ENCODE assay signal across 14 mouse cellular contexts in the genomic region with DNA sequence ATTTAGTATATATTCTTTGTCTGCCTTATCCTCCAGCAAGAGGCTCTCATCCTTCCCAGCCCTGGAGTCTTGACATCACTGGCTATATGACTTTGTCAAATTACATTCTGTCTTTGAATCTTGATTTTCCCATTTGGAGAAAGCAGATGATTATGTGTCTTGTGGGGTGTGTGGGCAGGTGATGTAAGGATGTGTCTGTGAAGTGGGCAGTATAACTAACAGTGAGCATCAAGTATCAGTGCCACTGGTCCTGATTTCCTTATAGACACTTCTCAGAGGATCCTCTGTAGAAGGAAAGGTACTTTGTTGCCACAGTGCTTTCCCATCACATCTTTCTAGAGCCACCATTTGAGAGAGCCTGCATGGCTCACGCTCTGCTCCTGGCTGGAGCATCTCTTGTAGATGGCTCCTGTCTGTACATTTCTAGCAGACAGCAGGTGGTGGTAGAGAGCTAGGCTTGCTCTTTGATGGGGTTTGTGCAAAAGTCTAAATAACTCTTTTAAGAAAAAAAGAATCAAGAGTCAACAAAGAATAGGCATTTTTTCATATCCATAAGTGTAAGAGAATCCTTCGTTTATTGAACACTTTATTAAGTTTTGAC. TPM values are rescaled to one million over a fixed set of nuclear protein-coding genes. Genes with fewer than 3 reads are reported as not detected.
A peak's percentile ranks its signal among the peaks of the same experiment; 100 is the strongest.
DNase-seq lines count a peak whose midpoint lies in the region; ATAC-seq and TF ChIP-seq lines count a peak whose summit lies in the region.
"Not testable (repeated sequence)": the region's sequence is repeated elsewhere in the genome, so short reads cannot be mapped to it uniquely, and the experiment has no call there.
"Had no signal": no experiment of that assay in that cellular context is flagged by ENCODE, and none has a peak within 500 bp of the region (broad histone marks: within the 10 kb centered on the region; RNA-seq: fewer than 3 reads in every experiment).

No protein-coding gene starts in this region.

- not testable (repeated sequence) for H3K4me2 ChIP-seq in lung, postnatal 0 days (replicated peaks; ENCODE audit: low read depth, low read length); neural tube, embryonic 14.5 days (ENCODE audit: low read depth, low read length)

- 50% methylated on average over 1 of the region's 2 CpGs for WGBS in lung, postnatal 0 days
- WGBS in neural tube, embryonic 14.5 days = 65% methylated on average over 1 of the region's 2 CpGs
- WGBS in thymus, adult 2 months = 68% methylated on average over 2 of the region's 2 CpGs

- TF ChIP-seq EP300 in lung, postnatal 0 days (IDR thresholded peaks at IDR 0.05) = not testable (repeated sequence)

- H3K4me3 ChIP-seq in lung, postnatal 0 days (ENCODE audit: low read depth, low read length); neural tube, embryonic 14.5 days (ENCODE audit: low read depth, low read length); thymus, adult 2 months (ENCODE audit: control insufficient read depth, insufficient read depth, low read length): not testable (repeated sequence)

- H3K27ac ChIP-seq in lung, postnatal 0 days (ENCODE audit: low read length); neural tube, embryonic 14.5 days (ENCODE audit: low read depth, low read length); thymus, adult 2 months (ENCODE audit: control insufficient read depth, insufficient read depth, low read length): not testable (repeated sequence)

- not testable (repeated sequence) for H3K9ac ChIP-seq in lung, postnatal 0 days (replicated peaks; ENCODE audit: low read depth); neural tube, embryonic 14.5 days (replicated peaks; ENCODE audit: low read depth, low read length)

- TF ChIP-seq POLR2A in thymus, adult 2 months (IDR thresholded peaks at IDR 0.05; ENCODE audit: control insufficient read depth, extremely low read depth, insufficient read depth, low read length, poor library complexity) = not testable (repeated sequence)

- H3K9me3 ChIP-seq in lung, postnatal 0 days (ENCODE audit: low read length); neural tube, embryonic 14.5 days (ENCODE audit: control insufficient read depth, low read length): not testable (repeated sequence)

- peak; percentile 51 for TF ChIP-seq CTCF in lung, postnatal 0 days (IDR thresholded peaks at IDR 0.05)
- TF ChIP-seq CTCF in thymus, adult 2 months (IDR thresholded peaks at IDR 0.05; ENCODE audit: borderline replicate concordance, control insufficient read depth, extremely low read depth, insufficient read depth, low read length, poor library complexity) = not testable (repeated sequence)

- H3K4me1 ChIP-seq in lung, postnatal 0 days (ENCODE audit: insufficient read depth, low read depth, low read length); neural tube, embryonic 14.5 days (ENCODE audit: control insufficient read depth, insufficient read depth, low read length); thymus, adult 2 months (replicated peaks; ENCODE audit: control insufficient read depth, insufficient read depth, low read length): not testable (repeated sequence)

- not testable (repeated sequence) for H3K36me3 ChIP-seq in lung, postnatal 0 days (ENCODE audit: insufficient read depth, low read length); neural tube, embryonic 14.5 days (ENCODE audit: control insufficient read depth, insufficient read depth, low read length); thymus, adult 2 months (ENCODE audit: control insufficient read depth, insufficient read depth, low read length)

- peak; percentile 74; the same call in 1 of the 2 replicates for ATAC-seq in common myeloid progenitor, adult 5-6 weeks (replicated peaks; ENCODE audit: low read depth, poor library complexity, severe bottlenecking)
- ATAC-seq in granulocyte monocyte progenitor cell, adult 5-6 weeks (replicated peaks; ENCODE audit: poor library complexity, severe bottlenecking) = peak; percentile 55; the same call in 1 of the 2 replicates
- ATAC-seq in inflammation-experienced regulatory T-cells, adult 6 months = peak; percentile 69
- ATAC-seq in lung, postnatal 0 days = not testable (repeated sequence)
- ATAC-seq in neural tube, embryonic 14.5 days (ENCODE audit: low read depth) = peak; percentile 84

- H3K27me3 ChIP-seq in lung, postnatal 0 days (replicated peaks; ENCODE audit: insufficient read depth, low read length); neural tube, embryonic 14.5 days (ENCODE audit: control insufficient read depth, insufficient read depth, low read length); thymus, adult 2 months (ENCODE audit: control insufficient read depth, insufficient read depth, low read length): not testable (repeated sequence)

- DNase-seq in adrenal gland, adult (ENCODE audit: inconsistent age in 2 of 2, low spot score in 1 of 2) = peak; percentile 26 to 75
- peak; percentile 57 for DNase-seq in layer of hippocampus, adult 9-11 months
- DNase-seq in lung, postnatal 0 days (ENCODE audit: low spot score) = not testable (repeated sequence)
- DNase-seq in thymus, adult 2 months = peak; percentile 35

RNA-seq across cellular contexts. Expression of a gene that starts 20.5 kb away (rescaled TPM):
- total RNA-seq in common myeloid progenitor, adult 5-6 weeks (2017) = 7.7 and 37.3 TPM in 2 replicates
- total RNA-seq in granulocyte monocyte progenitor cell, adult 5-6 weeks (2014; fragmentation: Nextera tagmentation) = 34.7 and 46.4 TPM in 2 replicates
- 11.1 and 33.7 TPM in 2 replicates for total RNA-seq in granulocyte monocyte progenitor cell, adult 5-6 weeks (2017)
- polyA plus RNA-seq in inflammation-experienced regulatory T-cells, adult 6 months (2017; shearing (Covaris generic)) = 100 to 1,000 TPM in 1 of 3 experiments, 10 to 100 TPM in 2; 85.3 to 110 (median 93.7) TPM
- 38.3 and 42.6 TPM in 2 replicates for polyA plus RNA-seq in lung, postnatal 0 days (2015; fragmentation: Nextera tagmentation; extraction: Ambion mirVana)
- polyA plus RNA-seq in neural tube, embryonic 14.5 days (2014; fragmentation: Nextera tagmentation; extraction: Ambion mirVana) = 16.4 and 18.6 TPM in 2 replicates
- polyA plus RNA-seq in thymus, adult 2 months (2012; rRNA removed) = 5.7 and 7.8 TPM in 2 replicates

RNA-seq across cellular contexts. Expression of a gene that starts 31.8 kb away (rescaled TPM):
- not detected in 2 replicates for total RNA-seq in common myeloid progenitor, adult 5-6 weeks (2017)
- not detected in 2 replicates for total RNA-seq in granulocyte monocyte progenitor cell, adult 5-6 weeks (2014; fragmentation: Nextera tagmentation)
- total RNA-seq in granulocyte monocyte progenitor cell, adult 5-6 weeks (2017) = 1.1 TPM in 1 of 2 replicates, not detected in the other
- 10 to 100 TPM in 2 of 3 experiments, 1 to 10 TPM in 1; 8.7 to 48.0 (median 45.0) TPM for polyA plus RNA-seq in inflammation-experienced regulatory T-cells, adult 6 months (2017; shearing (Covaris generic))
- polyA plus RNA-seq in lung, postnatal 0 days (2015; fragmentation: Nextera tagmentation; extraction: Ambion mirVana) = 3.8 and 4.4 TPM in 2 replicates
- 0.35 TPM in 1 of 2 replicates, not detected in the other for polyA plus RNA-seq in neural tube, embryonic 14.5 days (2014; fragmentation: Nextera tagmentation; extraction: Ambion mirVana)
- not detected in 2 replicates for polyA plus RNA-seq in thymus, adult 2 months (2012; rRNA removed)
- total RNA-seq: gastrocnemius, postnatal 14 days; heart, postnatal 25 days; layer of hippocampus, postnatal 25 days had no signal
- polyA plus RNA-seq: embryonic facial prominence, embryonic 14.5 days; liver, embryonic 16.5 days; small intestine, adult 2 months had no signal

RNA-seq across cellular contexts. Expression of a gene that starts 32.0 kb away (rescaled TPM):
- total RNA-seq in common myeloid progenitor, adult 5-6 weeks (2017) = 1.6 TPM in 1 of 2 replicates, not detected in the other
- not detected in 2 replicates for total RNA-seq in granulocyte monocyte progenitor cell, adult 5-6 weeks (2014; fragmentation: Nextera tagmentation)
- total RNA-seq in granulocyte monocyte progenitor cell, adult 5-6 weeks (2017) = 3.0 TPM in 1 of 2 replicates, not detected in the other
- 100 to 1,000 TPM; 262 to 408 (median 397) TPM for polyA plus RNA-seq in inflammation-experienced regulatory T-cells, adult 6 months (2017; shearing (Covaris generic))
- polyA plus RNA-seq in lung, postnatal 0 days (2015; fragmentation: Nextera tagmentation; extraction: Ambion mirVana) = 54.2 and 55.1 TPM in 2 replicates
- 1.1 and 1.8 TPM in 2 replicates for polyA plus RNA-seq in neural tube, embryonic 14.5 days (2014; fragmentation: Nextera tagmentation; extraction: Ambion mirVana)
- 10.8 and 16.1 TPM in 2 replicates for polyA plus RNA-seq in thymus, adult 2 months (2012; rRNA removed)
- total RNA-seq: gastrocnemius, postnatal 14 days had no signal
